Mouse (Mus musculus) midbrain, postnatal 0 days (tissue): Measurements from ENCODE around the gene Olfr548-ps1. TPM values are rescaled to one million over a fixed set of nuclear protein-coding genes. Genes with fewer than 3 reads are reported as not detected.
A peak's percentile ranks its signal among the peaks of the same experiment; 100 is the strongest.
"Not testable (repeated sequence)": the region's sequence is repeated elsewhere in the genome, so short reads cannot be mapped to it uniquely, and the experiment has no call there.

ENCODE experiments used
- ATAC-seq: fragments of 200-750 bp; cut with Nextera tagmentation; 2 replicates; pipeline ENCODE4 v1.8.0; 2017; ENCODE audit warnings: moderate number of reproducible peaks, mild to moderate bottlenecking, moderate TSS enrichment, moderate library complexity; ENCODE audit not compliant: low FRiP score
- DNase-seq: peaks from one replicate; pipeline ENCODE4 v3.0.0-alpha.2; 2015; ENCODE audit warnings: low spot score
- H3K27ac ChIP-seq: fragments of 300-500 bp; sonication (generic); 2 replicates; pipeline ENCODE4 v1.5.1; 2014; ENCODE audit warnings: low read depth, mild to moderate bottlenecking, low read length, mixed read lengths
- H3K27me3 ChIP-seq: fragments of 300-500 bp; sonication (generic); 2 replicates; pipeline ENCODE4 v1.6.1; 2014; ENCODE audit warnings: low read length, control low read depth, mixed read lengths; ENCODE audit not compliant: insufficient read depth
- H3K36me3 ChIP-seq: fragments of 300-500 bp; sonication (generic); 2 replicates; pipeline ENCODE4 v1.6.1; 2014; ENCODE audit warnings: low read length, control low read depth, mixed read lengths; ENCODE audit not compliant: insufficient read depth
- H3K4me1 ChIP-seq: fragments of 300-500 bp; sonication (generic); 2 replicates; pipeline ENCODE4 v1.6.1; 2014; ENCODE audit warnings: mild to moderate bottlenecking, control low read depth, antibody characterized with exemption, low read length, mixed read lengths; ENCODE audit not compliant: insufficient read depth
- H3K4me2 ChIP-seq: fragments of 300-500 bp; sonication (generic); 2 replicates; pipeline ENCODE4 v1.6.1; 2014; ENCODE audit warnings: low read depth, mild to moderate bottlenecking, low read length, mixed read lengths; ENCODE audit not compliant: poor library complexity, severe bottlenecking
- H3K4me3 ChIP-seq: fragments of 300-500 bp; sonication (generic); 2 replicates; pipeline ENCODE4 v1.5.1; 2014; ENCODE audit warnings: low read depth, mild to moderate bottlenecking, low read length, moderate library complexity
- H3K9ac ChIP-seq: fragments of 300-500 bp; sonication (generic); replicated peaks from 2 replicates; pipeline ENCODE4 v1.6.1; 2014; ENCODE audit warnings: mild to moderate bottlenecking, low read length, moderate library complexity, mixed read lengths; ENCODE audit not compliant: poor library complexity, severe bottlenecking
- H3K9me3 ChIP-seq: fragments of 300-500 bp; sonication (generic); 2 replicates; pipeline ENCODE4 v1.6.1; 2016; ENCODE audit warnings: low read length, control low read depth
- CTCF ChIP-seq: IDR thresholded peaks from 2 replicates; pipeline ENCODE4 v1.5.1; 2016; ENCODE audit warnings: antibody characterized with exemption, mild to moderate bottlenecking
- WGBS: fragments of 180-500 bp; shearing (Covaris S2); extraction: QIAGEN DNeasy Blood & Tissue Kit; methylation state at CpG from one replicate; pipeline ENCODE4 v1.1.7; 2014; 5-methylcytosine and 5-hydroxymethylcytosine counted together
- polyA plus RNA-seq: library from polyadenylated mRNA; unstranded; fragments of >200 nt; fragmentation: Nextera tagmentation; extraction: Ambion mirVana; gene quantifications from 2 replicates; pipeline ENCODE4 v1.2.1, GENCODE M21; 2015
- total RNA-seq: library from RNA; depleted of rRNA; stranded (reverse); fragments of >200 nt; gene quantifications from 2 replicates; pipeline ENCODE4 v1.2.3, GENCODE M21; 2014; rRNA removed

Olfr548-ps1 gene
- total RNA-seq (not detected in 2 replicates), polyA plus RNA-seq (not detected in 2 replicates)

DNA sequence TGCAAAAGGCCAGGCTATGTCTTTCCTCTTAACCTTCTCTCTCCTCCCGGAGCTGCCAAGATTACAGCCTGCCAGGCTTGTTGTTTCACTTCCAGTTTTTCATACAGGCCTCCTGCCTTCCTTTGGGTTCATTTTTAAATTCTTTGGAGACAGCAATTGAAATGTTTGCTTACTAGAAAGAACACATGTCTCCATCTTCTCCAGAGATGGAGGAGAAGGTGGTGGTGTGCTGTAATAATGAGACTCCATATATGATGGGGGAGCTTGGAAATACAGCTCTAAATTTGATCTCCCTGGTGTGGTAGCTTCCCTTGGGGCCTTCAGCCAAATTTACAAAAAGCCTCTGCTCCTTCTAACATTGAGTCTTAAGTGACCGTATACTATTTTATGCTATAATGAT, at the start of gene Olfr548-ps1:
Gene Olfr548-ps1 (plus strand): TSS at position 301 of the 400 bp plus-strand sequence.
- DNase-seq (no peak), ATAC-seq (no peak)
- H3K9me3 ChIP-seq: no peaks in the 10 kb centered on the region
- H3K27me3 ChIP-seq: no peaks in the 10 kb centered on the region
- TF ChIP-seq CTCF: no peak
- no peaks in the 10 kb centered on the region for H3K36me3 ChIP-seq
- no peak within 1 kb of the TSS for H3K9ac ChIP-seq
- no peak within 1 kb of the TSS for H3K4me3 ChIP-seq
- H3K27ac ChIP-seq: no peak within 1 kb of the TSS
- H3K4me2 ChIP-seq: no peak within 1 kb of the TSS
- WGBS: 87% methylated on average over 2 of the region's 2 CpGs
- no peaks in the 10 kb centered on the region for H3K4me1 ChIP-seq

DNA sequence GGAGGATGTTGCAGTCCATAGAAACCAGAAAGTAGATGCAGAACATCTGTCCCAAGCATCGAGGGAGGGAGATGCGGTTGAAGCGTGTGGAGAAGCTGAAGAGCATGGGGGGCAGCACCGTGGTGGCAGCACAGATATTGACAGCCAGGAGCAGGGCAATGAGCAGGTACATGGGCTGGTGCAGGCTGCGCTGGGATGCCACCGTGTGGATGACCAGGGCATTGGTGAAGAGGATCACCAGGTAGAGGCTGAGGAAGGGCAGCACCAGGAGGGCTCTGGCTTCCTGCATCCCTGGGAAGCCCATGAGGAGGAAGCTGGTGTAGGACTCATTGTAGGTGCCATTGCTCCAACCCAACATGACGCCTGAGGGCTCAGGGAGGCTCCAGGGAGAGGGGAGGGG, 46.3 kb upstream of the Olfr548-ps1 start:
- not testable (repeated sequence) for H3K4me3 ChIP-seq, ATAC-seq, H3K4me2 ChIP-seq, H3K9ac ChIP-seq, DNase-seq, H3K4me1 ChIP-seq, H3K9me3 ChIP-seq, H3K27ac ChIP-seq, H3K36me3 ChIP-seq, H3K27me3 ChIP-seq
- WGBS: 70% methylated on average over 5 of the region's 7 CpGs

DNA sequence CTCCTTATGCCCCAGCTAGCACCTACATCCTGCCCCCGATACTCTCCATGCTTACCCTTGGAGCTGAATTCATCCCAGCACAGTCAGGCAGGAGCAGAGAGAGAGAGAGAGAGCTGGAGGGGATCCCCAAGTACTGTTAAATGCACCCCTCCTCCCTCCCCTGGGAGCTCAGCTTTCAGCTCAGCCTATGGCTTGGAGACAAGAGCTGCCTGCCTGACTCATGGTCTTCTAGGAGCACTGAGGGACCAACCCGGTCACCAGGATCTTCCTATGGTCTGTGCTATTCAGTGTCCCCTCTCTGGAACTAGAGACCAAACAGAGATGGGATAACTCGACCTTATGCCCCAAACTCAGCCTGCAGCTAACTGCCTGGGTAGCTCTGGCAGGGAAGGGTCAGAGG, 41.2 kb upstream of the Olfr548-ps1 start, which contains the start of gene Olfr545:
Gene Olfr545 (minus strand): TSS at position 101 of the 400 bp plus-strand sequence.
- ATAC-seq (no peak), DNase-seq (no peak)
- WGBS: 67% methylated on average over 3 of the region's 3 CpGs
- Histone ChIP-seq H3K36me3 (no peaks in the 10 kb centered on the region), H3K4me3 (no peak within 1 kb of the TSS), H3K4me2 (no peak within 1 kb of the TSS), H3K4me1 (no peaks in the 10 kb centered on the region), H3K27ac (no peak within 1 kb of the TSS), H3K9ac (no peak within 1 kb of the TSS), H3K27me3 (no peaks in the 10 kb centered on the region), H3K9me3 (no peaks in the 10 kb centered on the region)
- no peak for TF ChIP-seq CTCF

DNA sequence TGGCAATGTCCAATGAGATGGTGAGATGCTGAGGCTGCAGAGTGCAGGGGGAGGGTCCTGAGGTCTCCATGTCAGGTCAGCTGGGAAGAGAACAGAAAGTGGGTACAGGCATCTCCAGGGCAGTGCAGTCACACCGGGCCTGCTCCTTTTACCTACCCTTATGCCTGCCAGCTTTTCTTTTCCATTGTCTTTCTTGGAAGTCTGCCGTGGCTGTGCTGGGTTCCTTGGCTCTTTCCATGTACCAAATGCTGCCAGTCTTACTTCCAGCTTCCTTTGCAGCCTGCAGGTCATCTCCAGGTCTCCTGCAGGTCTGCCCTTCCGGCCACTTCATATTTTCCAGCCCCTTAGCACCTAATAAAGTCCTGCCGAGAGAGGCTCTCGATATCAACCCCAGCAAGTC, 38.7 kb upstream of the Olfr548-ps1 start:
- no peaks in the 10 kb centered on the region for H3K36me3 ChIP-seq
- H3K9ac ChIP-seq: no peak overlapping the region
- no peak overlapping the region for H3K27ac ChIP-seq
- H3K4me2 ChIP-seq: no peak overlapping the region
- ATAC-seq: no peak
- no peaks in the 10 kb centered on the region for H3K27me3 ChIP-seq
- no peak overlapping the region for H3K4me3 ChIP-seq
- no peak for TF ChIP-seq CTCF
- H3K9me3 ChIP-seq: no peaks in the 10 kb centered on the region
- no peak for DNase-seq
- H3K4me1 ChIP-seq: no peaks in the 10 kb centered on the region
- WGBS: 81% methylated on average over 5 of the region's 5 CpGs

DNA sequence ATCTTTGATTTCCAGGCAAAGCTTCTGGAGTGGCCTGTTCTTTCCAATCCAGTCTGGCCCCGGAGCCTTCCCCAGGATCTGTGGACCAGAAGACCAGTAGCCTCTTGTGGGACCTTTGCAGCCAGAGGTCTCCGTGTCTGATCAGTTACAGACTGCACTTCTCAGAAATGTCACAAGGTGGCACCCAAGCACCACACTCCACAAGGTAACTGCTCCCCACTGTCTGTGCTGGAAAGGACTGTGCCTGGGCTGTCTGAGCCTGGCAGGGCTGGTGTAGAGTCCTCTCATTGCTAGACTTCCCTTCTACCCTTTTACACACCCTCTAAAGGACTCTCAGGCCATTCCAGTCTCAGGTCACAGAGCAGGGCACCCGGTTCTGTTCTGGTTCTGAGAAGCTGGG, 33.8 kb upstream of the Olfr548-ps1 start:
- H3K27me3 ChIP-seq: no peaks in the 10 kb centered on the region
- H3K36me3 ChIP-seq: no peaks in the 10 kb centered on the region
- no peak overlapping the region for H3K27ac ChIP-seq
- H3K9ac ChIP-seq: no peak overlapping the region
- peak; percentile 97 for TF ChIP-seq CTCF
- H3K9me3 ChIP-seq: no peaks in the 10 kb centered on the region
- DNase-seq: peak; percentile 78
- peak; percentile 83 for ATAC-seq
- WGBS: 35% methylated on average over 3 of the region's 3 CpGs
- no peak overlapping the region for H3K4me3 ChIP-seq
- H3K4me1 ChIP-seq: no peaks in the 10 kb centered on the region
- no peak overlapping the region for H3K4me2 ChIP-seq

DNA sequence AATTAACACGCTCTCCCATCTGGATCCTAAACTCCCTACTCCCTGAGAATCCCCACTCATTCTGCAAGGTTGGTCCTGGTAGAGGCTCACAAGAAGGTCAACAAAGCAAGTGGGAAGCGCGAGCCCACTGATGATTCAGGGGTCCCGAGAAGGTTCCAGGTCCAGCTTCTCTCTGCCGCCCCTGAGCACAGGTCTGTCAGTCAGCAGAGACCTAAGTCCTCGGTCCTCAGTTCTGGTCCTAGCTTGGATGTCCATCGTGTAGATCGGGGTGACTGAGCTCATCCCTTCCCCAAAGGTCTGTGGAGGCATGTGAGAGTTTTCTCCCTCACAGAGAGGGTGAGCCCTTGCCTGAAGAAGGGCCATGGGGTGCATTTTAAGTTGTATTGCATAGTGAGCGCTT, 32.6 kb upstream of the Olfr548-ps1 start:
- no peak for TF ChIP-seq CTCF
- Histone ChIP-seq H3K4me2 (no peak overlapping the region), H3K4me3 (no peak overlapping the region), H3K27ac (no peak overlapping the region), H3K27me3 (no peaks in the 10 kb centered on the region), H3K9ac (no peak overlapping the region), H3K36me3 (no peaks in the 10 kb centered on the region), H3K9me3 (no peaks in the 10 kb centered on the region), H3K4me1 (no peaks in the 10 kb centered on the region)
- no peak for DNase-seq
- WGBS: 93% methylated on average over 9 of the region's 9 CpGs
- no peak for ATAC-seq
